ENCODE assay signal across 11 mouse cellular contexts in the genomic region with DNA sequence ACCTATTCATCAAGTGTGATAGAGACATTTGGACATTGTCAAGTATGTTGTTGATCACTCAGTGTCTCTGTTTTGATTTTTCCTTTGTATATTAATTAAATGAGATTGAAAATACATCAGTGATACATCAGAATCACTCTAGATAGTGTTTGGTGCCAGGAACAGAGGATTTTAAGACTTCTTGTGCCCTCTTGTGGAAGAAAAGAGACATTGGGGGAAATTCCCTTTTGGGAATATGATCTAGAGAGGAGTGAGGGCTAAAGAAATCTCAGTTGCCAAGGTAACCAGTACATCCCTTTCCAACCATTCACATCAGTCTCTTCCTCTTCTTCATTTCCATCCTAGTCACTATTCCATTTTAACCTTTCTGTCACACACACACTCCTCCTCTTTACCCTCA. TPM values are rescaled to one million over a fixed set of nuclear protein-coding genes. Genes with fewer than 3 reads are reported as not detected.
A peak's percentile ranks its signal among the peaks of the same experiment; 100 is the strongest.
DNase-seq lines count a peak whose midpoint lies in the region; ATAC-seq and TF ChIP-seq lines count a peak whose summit lies in the region.
"Had no signal": no experiment of that assay in that cellular context is flagged by ENCODE, and none has a peak within 500 bp of the region (broad histone marks: within the 10 kb centered on the region; RNA-seq: fewer than 3 reads in every experiment).

No protein-coding gene starts in this region.

- no peaks in the 10 kb centered on the region for H3K36me3 ChIP-seq in kidney, embryonic 15.5 days

- no peak overlapping the region for H3K27ac ChIP-seq in left cerebral cortex, adult 2 months
- no peak overlapping the region for H3K27ac ChIP-seq in kidney, embryonic 15.5 days

- ATAC-seq in kidney, embryonic 15.5 days (replicated peaks; ENCODE audit: low FRiP score) = no peak

- no peak overlapping the region for H3K9ac ChIP-seq in kidney, embryonic 15.5 days

- no peaks in the 10 kb centered on the region for H3K9me3 ChIP-seq in kidney, embryonic 15.5 days (replicated peaks)

- H3K4me1 ChIP-seq in kidney, embryonic 15.5 days = no peaks in the 10 kb centered on the region

- H3K4me2 ChIP-seq in kidney, embryonic 15.5 days = no peak overlapping the region

- intact Hi-C loops in left cerebral cortex, adult 2 months (cut with DNase I) = loop anchor here (10.0 kb wide), 1 partner anchor 502 kb away; no protein-coding TSS in a partner anchor
- intact Hi-C loops in left cerebral cortex, postnatal 4 days (cut with DNase I) = no loop called here

- H3K27me3 ChIP-seq in kidney, embryonic 15.5 days = no peaks in the 10 kb centered on the region

- TF ChIP-seq CTCF in left cerebral cortex, adult 2 months (IDR thresholded peaks at IDR 0.05) = peak; percentile 66

- H3K4me3 ChIP-seq in left cerebral cortex, adult 2 months = no peak overlapping the region
- no peak overlapping the region for H3K4me3 ChIP-seq in kidney, embryonic 15.5 days (replicated peaks)

- no peak for DNase-seq in left cerebral cortex, adult 2 months (ENCODE audit: extremely low spot score in 1 of 2, low spot score in 2 of 2)
- no peak for DNase-seq in left cerebral cortex, postnatal 4 days
- DNase-seq in NIH3T3 (ENCODE audit: low read depth) = peak; percentile 9
- peak; percentile 4 for DNase-seq in embryo, embryonic 11.5 days (ENCODE audit: low read depth, low spot score)
- DNase-seq in naive thymus-derived CD4-positive, alpha-beta T cell, adult 2 months (ENCODE audit: low read depth) = peak; percentile 72
- no peak for DNase-seq in spleen, postnatal 14 days (ENCODE audit: low spot score in 2 of 2)
- DNase-seq: cerebellum, postnatal 10 days; lung, adult 18-20 months had no signal

RNA-seq across cellular contexts. Expression of gene Prss2, which starts 34.8 kb away (rescaled TPM):
- total RNA-seq in left cerebral cortex, adult 2 months (2021) = not detected
- not detected for total RNA-seq in left cerebral cortex, postnatal 4 days (2021)
- not detected in 2 replicates for polyA plus RNA-seq in kidney, embryonic 15.5 days (2015; fragmentation: Nextera tagmentation; extraction: Ambion mirVana)
- total RNA-seq: left cerebral cortex, adult 18-20 months had no signal
- polyA plus RNA-seq: neural tube, embryonic 11.5 days had no signal

RNA-seq across cellular contexts. Expression of gene Ephb6, which starts 48.9 kb away (rescaled TPM):
- 100 to 1,000 TPM; 118 to 130 TPM for total RNA-seq in left cerebral cortex, adult 2 months (2021)
- total RNA-seq in left cerebral cortex, postnatal 4 days (2021) = 100 to 1,000 TPM; 165 to 178 TPM
- 13.2 and 15.0 TPM in 2 replicates for polyA plus RNA-seq in kidney, embryonic 15.5 days (2015; fragmentation: Nextera tagmentation; extraction: Ambion mirVana)

Comparison
In these comparisons a context has a peak if more than half of its experiments do, and no peak if none do; other contexts are left out.
1. DNase-seq: peak in NIH3T3 (single experiment), embryo, embryonic 11.5 days (single experiment) and naive thymus-derived CD4-positive, alpha-beta T cell, adult 2 months (single experiment); none in left cerebral cortex, adult 2 months (0 of 2), left cerebral cortex, postnatal 4 days (single experiment) and spleen, postnatal 14 days (0 of 2).